In genomic region chr12:116193952-116194351, GRCm38 (mm10) we compare ENCODE assay signal across 17 mouse cellular contexts.
"Had no signal": no experiment of that assay in that cellular context is flagged by ENCODE, and none has a peak within 500 bp of the region (broad histone marks: within the 10 kb centered on the region; RNA-seq: fewer than 3 reads in every experiment).

No protein-coding gene starts in this region.

- H3K4me1 ChIP-seq: limb, embryonic 13.5 days; midbrain, embryonic 15.5 days; neural tube, embryonic 15.5 days had no signal

- H3K4me2 ChIP-seq: limb, embryonic 13.5 days; lung, embryonic 14.5 days; midbrain, embryonic 12.5 days; midbrain, embryonic 15.5 days; neural tube, embryonic 12.5 days; neural tube, embryonic 15.5 days had no signal

- H3K9me3 ChIP-seq: limb, embryonic 13.5 days; midbrain, embryonic 12.5 days; midbrain, embryonic 15.5 days; neural tube, embryonic 12.5 days; neural tube, embryonic 15.5 days had no signal

- H3K4me3 ChIP-seq: limb, embryonic 13.5 days; midbrain, embryonic 12.5 days; midbrain, embryonic 15.5 days; neural tube, embryonic 12.5 days; neural tube, embryonic 15.5 days had no signal

- ATAC-seq: liver, postnatal 0 days; midbrain, embryonic 15.5 days had no signal

- H3K27me3 ChIP-seq: limb, embryonic 13.5 days; midbrain, embryonic 12.5 days; midbrain, embryonic 15.5 days; neural tube, embryonic 12.5 days; neural tube, embryonic 15.5 days had no signal

- H3K9ac ChIP-seq: limb, embryonic 13.5 days; liver, embryonic 14.5 days; liver, postnatal 0 days; lung, embryonic 14.5 days; midbrain, embryonic 12.5 days; midbrain, embryonic 15.5 days; neural tube, embryonic 12.5 days; neural tube, embryonic 15.5 days had no signal

- H3K27ac ChIP-seq: limb, embryonic 13.5 days; liver, embryonic 14.5 days; macrophage; midbrain, embryonic 12.5 days; midbrain, embryonic 15.5 days; neural tube, embryonic 12.5 days; neural tube, embryonic 15.5 days had no signal

- H3K36me3 ChIP-seq: limb, embryonic 13.5 days; midbrain, embryonic 12.5 days; midbrain, embryonic 15.5 days; neural tube, embryonic 12.5 days; neural tube, embryonic 15.5 days had no signal

- DNase-seq: kidney, adult 11 months; kidney, adult 9 months; kidney, postnatal 14 days; kidney, postnatal 4 days; liver; liver, postnatal 0 days; lung, embryonic 14.5 days; thymus, adult 2 months; thymus, postnatal 14 days; thymus, postnatal 4 days had no signal
